Mouse (Mus musculus): Measurements from ENCODE around the gene Dmbx1.
A peak's percentile ranks its signal among the peaks of the same experiment; 100 is the strongest.

Dmbx1 gene

GRCm38 (mm10) chr4:115939295-115940102, at the start of gene Dmbx1:
Gene Dmbx1, minus strand, starts transcription at chr4:115939926.
- no peak for DNase-seq (ENCODE audit: low spot score in 2 of 2)

- DNase-seq (ENCODE audit: low spot score in 2 of 2) = no peak
These were observed 49.7 kb upstream of the Dmbx1 start for GRCm38 (mm10) chr4:115989382-115989781.

GRCm38 (mm10) chr4:115987858-115988530, 48.3 kb upstream of the Dmbx1 start:
- no peak for DNase-seq (ENCODE audit: low spot score in 2 of 2)

GRCm38 (mm10) chr4:115987436-115987835, 47.7 kb upstream of the Dmbx1 start:
- DNase-seq (ENCODE audit: low spot score in 2 of 2) = no peak

- no peak for DNase-seq (ENCODE audit: low spot score in 2 of 2)
These were observed 45.2 kb upstream of the Dmbx1 start for GRCm38 (mm10) chr4:115984967-115985366.

GRCm38 (mm10) chr4:115984111-115984510, 44.4 kb upstream of the Dmbx1 start:
- DNase-seq (ENCODE audit: low spot score in 2 of 2) = peak; percentile 35 to 61

GRCm38 (mm10) chr4:115980676-115981075, 41.0 kb upstream of the Dmbx1 start:
- peak in 1 of 2 experiments; percentile 42 for DNase-seq (ENCODE audit: low spot score in 2 of 2)

GRCm38 (mm10) chr4:115979437-115979836, 39.7 kb upstream of the Dmbx1 start:
- DNase-seq (ENCODE audit: low spot score in 2 of 2) = no peak

GRCm38 (mm10) chr4:115978911-115979310, 39.2 kb upstream of the Dmbx1 start:
- no peak for DNase-seq (ENCODE audit: low spot score in 2 of 2)

GRCm38 (mm10) chr4:115972543-115972942, 32.8 kb upstream of the Dmbx1 start:
- no peak for DNase-seq (ENCODE audit: low spot score in 2 of 2)

GRCm38 (mm10) chr4:115964446-115964845, 24.7 kb upstream of the Dmbx1 start:
- DNase-seq (ENCODE audit: low spot score in 2 of 2) = no peak

GRCm38 (mm10) chr4:115963751-115964150, 24.0 kb upstream of the Dmbx1 start:
- no peak for DNase-seq (ENCODE audit: low spot score in 2 of 2)

GRCm38 (mm10) chr4:115962671-115963412, 23.1 kb upstream of the Dmbx1 start:
- DNase-seq (ENCODE audit: low spot score in 2 of 2) = no peak

- DNase-seq (ENCODE audit: low spot score in 2 of 2) = no peak
These were observed 22.3 kb upstream of the Dmbx1 start for GRCm38 (mm10) chr4:115961991-115962390.

GRCm38 (mm10) chr4:115959546-115959945, 19.8 kb upstream of the Dmbx1 start:
- no peak for DNase-seq (ENCODE audit: low spot score in 2 of 2)

GRCm38 (mm10) chr4:115955494-115955775, 15.7 kb upstream of the Dmbx1 start:
- DNase-seq (ENCODE audit: low spot score in 2 of 2) = no peak

- DNase-seq (ENCODE audit: low spot score in 2 of 2) = no peak
These were observed 15.1 kb upstream of the Dmbx1 start for GRCm38 (mm10) chr4:115954656-115955493.

GRCm38 (mm10) chr4:115953559-115953958, 13.8 kb upstream of the Dmbx1 start:
- DNase-seq (ENCODE audit: low spot score in 2 of 2) = no peak

- DNase-seq (ENCODE audit: low spot score in 2 of 2) = peak in 1 of 2 experiments; percentile 25
These were observed 13.0 kb upstream of the Dmbx1 start for GRCm38 (mm10) chr4:115952758-115953157.

- no peak for DNase-seq (ENCODE audit: low spot score in 2 of 2)
These were observed 4.1 kb upstream of the Dmbx1 start for GRCm38 (mm10) chr4:115943669-115944314.

- no peak for DNase-seq (ENCODE audit: low spot score in 2 of 2)
These were observed 1.6 kb upstream of the Dmbx1 start for GRCm38 (mm10) chr4:115941242-115941820.

All from spleen, postnatal 14 days (tissue).